Mouse (Mus musculus): ENCODE measurements around the gene Efnb3. TPM values are rescaled to one million over a fixed set of nuclear protein-coding genes. Genes with fewer than 3 reads are reported as not detected.

Gene Efnb3
- total and polyA plus RNA-seq, 3 experiments: 0.23 to 0.72 TPM; not detected in 1

DNA sequence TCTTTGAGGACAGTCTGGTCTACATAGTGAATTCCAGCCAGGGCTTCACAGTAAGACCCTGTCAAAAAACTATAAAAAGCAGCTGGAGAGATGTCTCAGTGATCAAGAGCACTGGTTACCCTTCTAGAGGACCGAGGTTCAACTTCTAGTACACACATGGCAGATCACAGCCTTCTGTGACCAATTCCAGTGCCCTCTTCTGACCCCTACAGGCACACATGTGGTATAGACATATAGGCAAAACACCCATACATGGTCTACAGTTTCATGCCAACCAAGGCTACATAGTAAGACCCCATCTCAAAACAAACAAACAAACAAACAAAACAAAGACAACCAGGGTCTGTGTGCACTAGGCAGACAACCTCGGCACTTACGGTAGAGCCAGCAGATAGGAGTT lies 15.2 kb upstream of the Efnb3 start:
- Histone ChIP-seq H3K9me3 (replicated peaks; ENCODE audit: insufficient read depth, low read length) (no peaks in the 10 kb centered on the region), H3K27me3 (ENCODE audit: control insufficient read depth in 1 of 2, insufficient read depth in 2 of 2, low read length in 2 of 2) (no peaks in the 10 kb centered on the region), H3K79me2 (ENCODE audit: control insufficient read depth, insufficient read depth, low read length, poor library complexity) (peaks cover 39% of the 10 kb centered on the region), H3K9ac (ENCODE audit: control insufficient read depth, low read depth, low read length, poor library complexity, severe bottlenecking) (no peak overlapping the region), H3K36me3 (ENCODE audit: control insufficient read depth in 1 of 2, insufficient read depth in 2 of 2, low read length in 2 of 2) (peaks cover 2 to 6% of the 10 kb centered on the region in 2 experiments; a peak in 3 of 4 replicates), H3K27ac (ENCODE audit: control insufficient read depth, low read depth, low read length) (no peak overlapping the region), H3K4me3 (ENCODE audit: control insufficient read depth in 1 of 2, insufficient read depth in 1 of 2, low read depth in 2 of 2, low read length in 2 of 2) (no peak overlapping the region), H3K4me1 (ENCODE audit: control insufficient read depth in 1 of 2, insufficient read depth in 2 of 2, low read length in 2 of 2) (peaks cover 0 to 11% of the 10 kb centered on the region in 2 experiments; a peak in 2 of 4 replicates)
- TF ChIP-seq SIN3A (IDR thresholded peaks at IDR 0.05; ENCODE audit: low read length) (0 out of 2 replicates have a peak, but pooled peaks have one; percentile 29), BHLHE40 (IDR thresholded peaks at IDR 0.05; ENCODE audit: borderline replicate concordance, low read depth, low read length) (no peak), SMC3 (IDR thresholded peaks at IDR 0.05; ENCODE audit: low read depth, low read length) (peak; percentile 48), RCOR1 (IDR thresholded peaks at IDR 0.05; ENCODE audit: low read depth, low read length) (no peak), RAD21 (IDR thresholded peaks at IDR 0.05; ENCODE audit: low read depth, low read length) (peak; percentile 24; the same call in 1 of the 2 replicates), POLR2A (IDR thresholded peaks at IDR 0.05; ENCODE audit: control insufficient read depth in 1 of 2, insufficient read depth in 1 of 2, low read depth in 1 of 2, low read length in 2 of 2, poor library complexity in 1 of 2) (no peak), ETS1 (IDR thresholded peaks at IDR 0.05; ENCODE audit: low read depth, low read length) (no peak), CTCF (IDR thresholded peaks at IDR 0.05 in 2 of 3, conservative IDR thresholded peaks at IDR 0.05 in 1 of 3; ENCODE audit: control insufficient read depth in 1 of 3, insufficient read depth in 1 of 3, low read depth in 2 of 3, low read length in 3 of 3, poor library complexity in 1 of 3, severe bottlenecking in 1 of 3) (peak; percentile 57 to 71 (median 68)), MXI1 (IDR thresholded peaks at IDR 0.05; ENCODE audit: low read depth, low read length) (no peak), ZC3H11A (IDR thresholded peaks at IDR 0.05; ENCODE audit: low read depth, low read length) (no peak), MYC (IDR thresholded peaks at IDR 0.05; ENCODE audit: low read depth, low read length) (peak; percentile 72), MYB (IDR thresholded peaks at IDR 0.05; ENCODE audit: low read depth, low read length) (no peak), MAX (IDR thresholded peaks at IDR 0.05; ENCODE audit: low read length) (peak; percentile 35; the same call in 1 of the 2 replicates), HCFC1 (IDR thresholded peaks at IDR 0.05; ENCODE audit: low read depth, low read length) (no peak)
- DNase-seq (ENCODE audit: low read depth, low spot score): peak; percentile 81

- H3K4me1 ChIP-seq (ENCODE audit: control insufficient read depth in 1 of 2, insufficient read depth in 2 of 2, low read length in 2 of 2): no peaks in the 10 kb centered on the region
- H3K27ac ChIP-seq (ENCODE audit: control insufficient read depth, low read depth, low read length): no peak overlapping the region
- H3K79me2 ChIP-seq (ENCODE audit: control insufficient read depth, insufficient read depth, low read length, poor library complexity): no peaks in the 10 kb centered on the region
- no peaks in the 10 kb centered on the region for H3K27me3 ChIP-seq (ENCODE audit: control insufficient read depth in 1 of 2, insufficient read depth in 2 of 2, low read length in 2 of 2)
- peaks cover 0 to 14% of the 10 kb centered on the region in 2 experiments; a peak in 2 of 4 replicates for H3K36me3 ChIP-seq (ENCODE audit: control insufficient read depth in 1 of 2, insufficient read depth in 2 of 2, low read length in 2 of 2)
- H3K4me3 ChIP-seq (ENCODE audit: control insufficient read depth in 1 of 2, insufficient read depth in 1 of 2, low read depth in 2 of 2, low read length in 2 of 2): no peak overlapping the region
- H3K9me3 ChIP-seq (replicated peaks; ENCODE audit: insufficient read depth, low read length): no peaks in the 10 kb centered on the region
- no peak for TF ChIP-seq RCOR1 (IDR thresholded peaks at IDR 0.05; ENCODE audit: low read depth, low read length)
- TF ChIP-seq RAD21 (IDR thresholded peaks at IDR 0.05; ENCODE audit: low read depth, low read length): no peak
- TF ChIP-seq JUND (IDR thresholded peaks at IDR 0.05; ENCODE audit: low read depth, low read length): no peak
- no peak for TF ChIP-seq MAZ (IDR thresholded peaks at IDR 0.05; ENCODE audit: low read depth, low read length)
- TF ChIP-seq ZKSCAN1 (IDR thresholded peaks at IDR 0.05; ENCODE audit: low read depth, low read length): no peak
- TF ChIP-seq ZMIZ1 (IDR thresholded peaks at IDR 0.05; ENCODE audit: low read depth, low read length): no peak
- TF ChIP-seq MYB (IDR thresholded peaks at IDR 0.05; ENCODE audit: low read depth, low read length): no peak
- TF ChIP-seq MYC (IDR thresholded peaks at IDR 0.05; ENCODE audit: low read depth, low read length): no peak
- no peak overlapping the region for H3K9ac ChIP-seq (ENCODE audit: control insufficient read depth, low read depth, low read length, poor library complexity, severe bottlenecking)
- no peak for DNase-seq (ENCODE audit: low read depth, low spot score)
Measured at GRCm38 (mm10) chr11:69565131-69565530, 5.1 kb upstream of the Efnb3 start.

Measured in MEL (cell line).